ENCODE assay signal across 8 mouse cellular contexts in the genomic region with DNA sequence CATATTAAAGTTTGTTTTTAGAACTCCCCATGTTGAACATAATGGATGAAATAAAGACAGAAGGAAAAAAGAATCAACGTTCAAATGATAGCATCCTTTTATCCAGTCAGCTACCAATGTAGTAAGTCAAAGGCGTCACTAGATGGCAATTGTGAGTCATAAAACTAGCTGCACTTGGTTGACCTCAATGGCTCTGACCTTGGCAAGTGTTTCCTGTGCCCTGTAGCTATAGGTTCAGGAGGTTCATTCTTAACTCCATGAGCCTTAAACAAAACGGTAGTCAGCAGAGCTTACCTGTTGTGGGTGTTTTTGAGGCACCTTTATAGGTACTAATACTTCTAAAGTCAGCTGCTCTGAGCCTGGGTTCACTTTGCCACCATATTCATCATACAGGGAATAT.
DNase-seq lines count a peak whose midpoint lies in the region; ATAC-seq lines count a peak whose summit lies in the region.

No protein-coding gene starts in this region.

- WGBS in kidney, embryonic 14.5 days, result 19% methylated on average over 3 of the region's 3 CpGs
- WGBS in neural tube, embryonic 13.5 days, result 17% methylated on average over 3 of the region's 3 CpGs

- DNase-seq in frontal cortex, adult 2 months (ENCODE audit: extremely low spot score in 1 of 2, low spot score in 1 of 2), result peak; percentile 1 to 62
- no peak for DNase-seq in frontal cortex, postnatal 14 days (ENCODE audit: low spot score in 2 of 2)
- peak; percentile 8 to 18 for DNase-seq in right cerebral cortex, adult 2 months (ENCODE audit: low spot score in 2 of 2)
- no peak for DNase-seq in right cerebral cortex, postnatal 25 days
- peak; percentile 86 for DNase-seq in embryo, embryonic 10 days (ENCODE audit: low spot score)
- DNase-seq in ovary, postnatal 14 days (ENCODE audit: low spot score), result no peak

- no peaks in the 10 kb centered on the region for H3K4me1 ChIP-seq in kidney, embryonic 14.5 days (ENCODE audit: control insufficient read depth, insufficient read depth, low read length)
- H3K4me1 ChIP-seq in neural tube, embryonic 13.5 days (replicated peaks), result no peaks in the 10 kb centered on the region

- H3K9ac ChIP-seq in kidney, embryonic 14.5 days (ENCODE audit: low read depth, low read length), result no peak overlapping the region
- H3K9ac ChIP-seq in neural tube, embryonic 13.5 days, result no peak overlapping the region

- no peak overlapping the region for H3K27ac ChIP-seq in kidney, embryonic 14.5 days (ENCODE audit: low read depth, low read length)
- H3K27ac ChIP-seq in neural tube, embryonic 13.5 days (replicated peaks), result no peak overlapping the region

- no peaks in the 10 kb centered on the region for H3K27me3 ChIP-seq in kidney, embryonic 14.5 days (ENCODE audit: control insufficient read depth, insufficient read depth, low read length)
- H3K27me3 ChIP-seq in neural tube, embryonic 13.5 days, result no peaks in the 10 kb centered on the region

- H3K4me2 ChIP-seq in kidney, embryonic 14.5 days (replicated peaks; ENCODE audit: low read depth, low read length), result no peak overlapping the region
- H3K4me2 ChIP-seq in neural tube, embryonic 13.5 days, result no peak overlapping the region

- no peaks in the 10 kb centered on the region for H3K36me3 ChIP-seq in kidney, embryonic 14.5 days (ENCODE audit: control insufficient read depth, insufficient read depth, low read length)
- no peaks in the 10 kb centered on the region for H3K36me3 ChIP-seq in neural tube, embryonic 13.5 days

- H3K9me3 ChIP-seq in kidney, embryonic 14.5 days (ENCODE audit: control insufficient read depth, low read length), result no peaks in the 10 kb centered on the region
- H3K9me3 ChIP-seq in neural tube, embryonic 13.5 days, result no peaks in the 10 kb centered on the region

- H3K4me3 ChIP-seq in kidney, embryonic 14.5 days (ENCODE audit: low read length), result no peak overlapping the region
- H3K4me3 ChIP-seq in neural tube, embryonic 13.5 days, result no peak overlapping the region

- ATAC-seq in kidney, embryonic 14.5 days (ENCODE audit: low FRiP score, low TSS enrichment), result peak; percentile 24; the same call in 1 of the 2 replicates
- 0 out of 2 replicates have a peak, but pooled peaks have one; percentile 27 for ATAC-seq in neural tube, embryonic 13.5 days (ENCODE audit: low read depth)

Comparison
In these comparisons a context has a peak if more than half of its experiments do, and no peak if none do; other contexts are left out.
1. DNase-seq: peak in frontal cortex, adult 2 months (2 of 2), right cerebral cortex, adult 2 months (2 of 2) and embryo, embryonic 10 days (single experiment); none in frontal cortex, postnatal 14 days (0 of 2), right cerebral cortex, postnatal 25 days (single experiment) and ovary, postnatal 14 days (single experiment).